Mouse (Mus musculus) yolk sac, embryonic 10.5 days (tissue): ENCODE results near the gene Nek11.

Experiments used
- DNase-seq: peaks from one replicate; pipeline ENCODE4 v3.0.0-alpha.2; 2017; ENCODE audit warnings: low spot score

The Nek11 gene

DNA sequence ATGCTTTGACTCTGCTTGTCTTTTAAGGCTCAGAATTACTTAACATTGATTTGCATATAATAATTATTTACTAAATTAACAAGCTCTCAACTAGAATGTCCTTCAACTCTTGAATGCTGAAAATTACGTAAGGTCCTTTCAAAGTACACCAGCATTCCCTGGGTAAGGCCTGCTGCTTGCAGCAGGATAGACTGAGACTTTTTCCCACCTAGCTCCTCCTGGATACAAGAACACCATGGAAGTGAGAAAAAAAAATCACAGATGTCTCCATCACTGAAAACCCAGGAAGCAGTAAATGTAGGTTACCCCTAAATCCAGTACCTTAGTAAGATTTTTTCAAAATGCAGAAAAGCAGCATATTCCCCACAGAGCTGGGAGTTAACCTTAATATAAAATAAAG lies 82.6 kb downstream of the Nek11 start:
- no peak for DNase-seq

DNA sequence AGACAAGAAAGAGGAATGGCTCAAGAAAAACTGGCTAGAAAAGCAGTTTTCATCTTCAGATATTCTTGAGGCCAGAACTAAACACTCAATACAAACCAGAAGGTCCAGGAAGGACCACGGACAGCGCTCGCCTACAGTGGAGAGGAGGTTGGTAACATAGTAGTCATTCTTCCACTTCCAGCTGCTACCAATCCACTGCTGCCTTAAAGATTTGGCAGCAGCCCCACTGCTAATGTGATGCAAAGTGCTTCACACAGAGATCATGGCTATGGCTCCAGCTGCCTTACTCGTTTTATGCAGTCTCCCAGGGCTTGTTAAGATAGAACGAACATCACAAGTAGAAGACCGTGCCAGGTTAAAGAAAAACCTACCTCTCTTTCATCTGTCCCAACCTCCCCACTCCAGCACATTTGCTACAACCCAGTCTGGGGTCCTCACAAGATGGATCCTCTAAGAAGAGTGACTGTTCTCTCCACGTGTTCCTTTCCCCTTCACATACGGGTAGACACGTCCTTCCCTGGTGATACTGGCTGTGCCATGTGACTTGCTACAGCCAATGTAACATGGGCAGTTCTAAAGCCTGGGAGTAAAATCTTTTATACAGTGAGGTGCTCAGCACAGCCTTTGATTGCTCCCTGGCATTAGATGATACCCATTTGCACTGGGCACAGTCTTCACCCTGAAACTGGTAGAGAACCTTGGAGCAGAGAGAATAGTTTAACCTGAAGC lies 85.6 kb downstream of the Nek11 start:
- peak; percentile 3 for DNase-seq

DNA sequence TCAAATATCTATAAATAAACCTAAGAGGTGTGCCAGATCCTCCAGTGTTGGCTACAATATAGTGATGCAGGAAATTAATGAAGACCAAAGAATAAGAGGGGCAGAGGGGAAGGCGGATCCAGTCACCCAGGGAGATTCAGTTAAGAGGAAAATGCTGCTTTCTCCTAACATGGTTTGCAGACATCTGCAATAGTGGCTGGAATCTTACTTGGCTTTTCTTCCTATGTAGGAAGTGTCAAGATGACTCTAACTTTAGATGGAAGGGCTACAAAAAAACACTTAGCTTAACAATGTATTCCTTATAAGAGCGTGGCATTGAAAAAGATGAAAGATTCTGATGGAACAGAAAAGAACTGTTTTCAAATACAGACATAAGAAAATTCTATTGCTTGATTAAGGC lies 89.3 kb downstream of the Nek11 start:
- DNase-seq: no peak

DNA sequence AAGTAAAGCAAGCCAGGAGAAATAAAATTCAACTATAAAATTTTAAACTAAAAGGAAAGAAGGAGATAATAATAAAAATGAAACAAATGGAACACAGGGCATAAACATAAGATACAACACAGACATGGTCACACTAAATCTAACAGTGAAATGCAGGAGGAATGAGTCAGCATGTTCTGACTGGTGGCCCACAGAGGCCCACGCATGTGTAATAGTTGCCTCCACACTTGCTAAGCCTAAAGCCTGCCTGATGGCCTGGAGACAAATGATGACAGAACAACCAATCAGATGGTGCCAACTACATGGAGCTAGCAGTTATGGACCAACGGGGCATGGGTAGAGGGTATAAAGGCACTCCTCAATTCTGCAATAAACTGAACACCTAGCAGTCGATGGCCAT lies 93.1 kb downstream of the Nek11 start:
- no peak for DNase-seq

DNA sequence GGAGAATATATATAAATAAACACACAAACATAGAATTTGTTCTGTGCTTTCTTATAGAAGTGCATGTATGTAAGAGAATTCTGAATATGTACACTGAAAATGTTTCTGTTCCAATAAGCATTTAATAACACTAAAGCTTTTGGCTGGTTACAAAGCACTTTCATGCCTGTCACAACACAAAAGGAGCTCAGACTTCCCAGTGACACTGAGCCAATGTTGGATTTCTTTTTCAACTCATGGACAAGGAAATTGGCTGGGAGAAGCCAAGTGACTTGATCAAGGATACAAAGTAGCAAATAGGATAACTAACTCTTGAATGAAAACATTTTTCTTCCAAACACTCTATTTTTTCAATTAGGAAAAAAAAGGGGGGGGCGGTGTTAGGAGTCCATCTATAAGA lies 93.9 kb downstream of the Nek11 start:
- DNase-seq: no peak

DNA sequence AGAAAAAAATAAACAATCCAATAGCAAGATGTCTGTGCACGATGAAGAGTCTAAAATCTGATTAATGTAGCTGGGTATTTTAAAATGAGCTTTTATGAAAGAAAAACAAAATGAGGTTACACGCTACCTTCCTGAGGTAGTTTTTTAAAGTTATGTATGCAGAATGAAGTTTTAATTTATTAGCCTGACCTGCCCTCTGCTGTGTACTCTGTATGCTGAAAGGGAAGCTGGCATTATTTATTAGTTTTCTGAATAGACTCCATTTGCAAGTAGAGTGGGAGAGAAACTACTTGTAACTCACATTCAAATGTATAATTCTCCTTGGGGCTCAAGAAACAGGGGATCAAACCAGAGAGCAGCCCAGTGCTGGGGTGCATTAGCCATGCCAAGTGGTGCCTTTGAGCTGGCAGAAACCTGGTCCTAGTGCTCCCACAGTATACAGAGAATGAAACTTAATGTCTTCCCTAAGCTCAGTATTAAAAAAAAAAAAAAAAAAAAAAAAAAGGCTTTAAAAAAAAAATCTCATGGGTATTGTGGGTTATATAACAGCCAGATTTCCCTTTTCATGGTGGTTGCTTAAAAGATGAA lies 94.5 kb downstream of the Nek11 start:
- DNase-seq: no peak

DNA sequence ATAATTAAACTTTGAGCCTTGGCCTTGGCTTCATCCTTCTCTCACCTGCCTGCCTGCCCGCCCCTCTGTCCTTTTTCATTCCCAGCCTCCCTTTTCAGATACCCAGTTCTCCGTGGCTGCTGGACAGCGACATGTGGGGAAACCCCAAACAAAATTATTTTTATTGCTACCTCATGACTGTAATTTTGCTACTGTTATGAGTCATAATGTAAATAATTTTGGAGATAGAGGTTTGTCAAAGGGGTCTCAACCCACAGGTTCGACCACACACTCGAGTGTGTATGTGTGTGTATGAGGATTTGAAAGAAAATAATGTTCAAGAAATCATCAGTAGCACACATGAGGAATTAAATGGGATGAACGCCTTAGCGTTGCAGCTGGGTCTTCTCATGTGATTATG lies 110.7 kb downstream of the Nek11 start:
- DNase-seq: no peak

DNA sequence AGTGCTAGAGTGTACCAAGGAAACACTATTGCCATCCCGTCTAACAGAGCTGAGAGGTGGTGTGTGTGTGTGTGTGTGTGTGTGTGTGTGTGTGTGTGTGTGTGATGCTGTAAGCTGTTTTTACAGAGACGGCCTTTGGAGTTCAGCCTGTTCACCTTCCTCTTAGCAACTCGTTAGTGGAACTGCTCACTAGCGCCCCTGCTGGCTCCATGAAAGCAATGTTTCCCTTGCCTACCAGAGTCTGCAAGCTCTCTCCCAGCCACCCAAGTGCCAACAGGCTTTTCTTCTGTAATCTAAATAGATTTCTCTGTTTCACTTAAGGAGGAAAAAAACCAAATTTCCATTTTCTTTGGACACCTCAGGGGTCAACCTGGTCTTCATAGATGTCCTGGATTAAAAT lies 112.6 kb downstream of the Nek11 start:
- DNase-seq: no peak

DNA sequence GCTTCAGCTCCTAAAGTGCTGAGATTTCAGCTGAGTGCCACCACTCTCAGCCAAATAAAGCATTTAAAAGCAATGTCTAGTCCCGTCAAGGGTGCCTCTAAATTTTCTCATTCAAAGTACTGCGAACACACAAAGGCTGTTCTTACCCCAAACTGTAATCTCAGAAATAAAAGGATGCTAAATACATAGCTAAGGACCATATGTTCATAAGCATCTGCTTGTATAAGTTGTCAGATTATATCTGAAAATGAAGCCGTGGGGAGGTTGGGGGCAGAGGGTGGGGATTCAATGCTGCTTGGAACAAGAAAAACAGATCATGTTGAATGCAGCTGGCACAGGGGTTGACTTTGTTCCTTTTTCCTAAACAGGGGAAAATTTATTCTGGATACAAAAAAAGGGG lies 120.4 kb downstream of the Nek11 start:
- DNase-seq: no peak

DNA sequence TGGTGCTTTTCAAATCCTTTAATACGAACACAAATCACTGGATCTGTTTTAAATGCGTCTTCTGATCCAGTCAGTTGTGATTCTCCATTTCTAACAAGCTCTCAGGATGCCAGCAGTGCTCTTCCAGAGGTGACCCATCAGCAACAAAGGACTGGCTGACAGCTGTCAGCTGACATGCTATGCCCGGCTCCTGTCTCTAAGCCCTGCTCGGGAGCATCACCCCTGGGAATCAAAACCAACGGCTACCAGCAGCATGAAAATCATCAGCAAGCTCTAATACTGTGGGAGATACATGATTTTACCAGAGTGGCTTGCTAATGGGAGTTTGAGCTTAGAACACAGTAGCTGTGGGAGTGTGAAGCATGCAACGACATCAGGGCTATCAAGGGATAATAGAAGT lies 121.0 kb downstream of the Nek11 start:
- DNase-seq: no peak

DNA sequence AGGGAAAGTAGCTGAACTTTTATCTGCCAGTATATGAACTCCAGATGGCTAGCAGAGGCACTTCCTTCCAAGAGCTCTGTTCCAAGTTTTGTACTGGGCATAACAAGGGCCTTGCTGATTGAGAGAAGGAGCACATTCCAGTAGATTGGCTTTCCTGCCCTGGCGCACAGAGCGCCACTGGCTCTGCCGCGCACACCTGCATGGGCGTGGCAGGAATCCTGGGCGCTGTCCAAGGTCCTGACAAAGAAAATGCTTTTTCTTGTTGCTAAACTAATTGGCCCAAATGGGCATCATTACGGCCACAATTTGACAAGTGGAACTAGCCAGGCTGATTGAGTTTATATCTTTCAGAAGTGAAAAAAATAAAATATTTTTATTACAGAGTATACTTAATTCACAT lies 123.1 kb downstream of the Nek11 start:
- peak; percentile 2 for DNase-seq

DNA sequence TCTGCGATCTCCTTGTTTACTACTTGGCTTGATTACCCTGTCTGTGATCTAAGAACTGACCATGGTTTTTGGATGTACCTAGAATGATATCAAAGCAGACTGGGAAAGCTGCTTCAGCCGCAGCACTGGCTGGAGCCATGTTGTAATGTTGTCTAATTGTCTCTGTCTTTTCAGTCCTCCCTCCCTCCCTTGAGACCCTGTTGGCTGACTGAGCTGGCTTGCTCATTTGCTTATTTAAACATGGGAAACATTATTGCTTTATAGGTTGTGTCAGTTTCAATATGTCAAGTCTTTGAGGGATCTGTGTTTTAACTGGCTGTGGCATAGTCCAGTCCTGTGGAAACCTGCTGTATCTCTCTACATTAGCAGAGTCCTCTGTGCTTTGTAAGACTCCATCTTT lies 132.2 kb downstream of the Nek11 start:
- DNase-seq: no peak

DNA sequence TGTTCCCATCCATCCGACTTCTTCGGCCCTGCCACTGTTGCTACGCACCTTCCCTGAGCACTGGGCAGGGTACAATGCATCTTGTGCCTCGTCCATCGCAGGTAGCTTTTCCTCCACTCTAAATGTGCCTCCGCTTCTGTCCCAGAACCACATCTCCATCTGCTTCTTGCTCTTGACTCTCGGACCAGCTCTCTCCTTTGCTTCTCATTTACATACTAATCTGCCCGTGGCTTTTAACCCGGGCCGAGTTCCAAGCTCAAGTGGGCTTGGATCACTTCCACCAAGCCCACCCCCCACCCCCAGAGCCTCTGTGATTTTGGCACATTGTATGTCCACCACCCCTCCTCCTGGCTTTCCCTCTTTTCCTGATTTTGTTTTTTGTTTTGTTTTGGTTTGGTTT lies 137.7 kb downstream of the Nek11 start:
- DNase-seq: no peak

DNA sequence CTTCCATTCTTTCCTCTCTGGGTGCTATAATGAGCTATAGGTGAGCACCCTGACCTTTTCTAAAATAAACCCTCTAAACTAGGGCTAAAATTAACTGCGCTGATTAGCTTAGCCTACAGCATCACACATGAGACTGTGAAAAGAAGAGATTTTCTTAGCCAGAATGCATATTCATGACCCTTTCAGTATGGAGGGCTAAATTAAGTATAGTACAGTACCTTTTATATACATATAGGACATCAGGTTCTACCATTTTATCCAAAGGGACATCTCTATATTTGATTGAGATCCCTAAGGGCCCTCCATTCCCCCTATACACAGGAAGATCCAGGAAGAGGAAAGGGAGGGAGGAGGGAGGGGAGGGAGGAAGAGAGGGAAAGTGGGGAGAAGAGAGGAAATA lies 141.2 kb downstream of the Nek11 start:
- DNase-seq: no peak

DNA sequence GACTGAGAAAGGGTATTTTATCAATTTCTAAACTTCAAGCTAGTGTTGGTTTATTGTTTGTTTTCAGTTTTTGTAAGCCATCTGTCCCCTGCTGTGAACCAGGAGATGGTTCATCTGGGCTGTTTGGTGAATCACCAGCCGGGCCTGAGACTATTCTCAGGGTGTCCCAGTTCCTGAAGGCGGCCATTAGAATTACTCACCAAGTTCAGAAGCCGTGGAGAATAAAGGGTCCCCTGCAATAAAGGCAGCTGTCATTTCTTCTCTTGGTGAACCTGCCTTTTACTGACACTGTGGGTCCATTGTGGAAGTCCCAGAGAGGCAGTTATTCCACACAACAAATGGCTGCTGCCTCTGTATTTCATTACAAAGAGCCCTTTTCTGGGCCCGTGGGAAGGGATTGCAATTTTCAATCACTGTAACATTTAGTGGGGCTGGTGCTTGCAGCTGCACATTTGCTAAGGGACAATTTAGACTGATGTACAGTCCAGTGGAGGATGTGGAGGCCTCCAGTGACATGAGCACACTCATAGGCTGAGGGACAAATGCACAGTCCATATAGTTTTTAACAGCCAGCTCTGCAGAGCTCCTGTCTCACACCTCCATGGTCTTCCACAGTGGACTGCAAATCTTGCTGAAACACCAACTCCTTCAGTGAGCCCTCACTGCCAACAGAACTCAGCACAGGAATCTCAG lies 142.8 kb downstream of the Nek11 start:
- DNase-seq: no peak

DNA sequence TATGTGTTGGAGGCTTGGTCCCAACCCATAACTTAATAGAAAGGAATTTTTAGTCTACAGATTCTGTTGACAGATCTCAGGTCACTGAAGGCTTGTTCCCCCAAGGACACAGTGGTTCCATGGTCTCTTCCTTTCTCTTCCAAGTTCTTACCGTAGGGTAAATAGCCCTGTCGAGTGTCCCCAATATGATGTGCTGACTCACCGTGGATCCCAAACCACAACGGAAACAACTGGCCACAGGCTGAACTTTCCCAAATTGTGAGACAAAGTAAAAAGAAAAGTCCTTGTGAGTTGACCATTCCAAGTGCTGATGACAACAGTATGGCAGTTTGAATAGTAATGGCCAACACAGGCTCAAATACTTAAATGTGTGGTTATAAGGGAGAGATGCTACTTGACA lies 144.1 kb downstream of the Nek11 start:
- no peak for DNase-seq

DNA sequence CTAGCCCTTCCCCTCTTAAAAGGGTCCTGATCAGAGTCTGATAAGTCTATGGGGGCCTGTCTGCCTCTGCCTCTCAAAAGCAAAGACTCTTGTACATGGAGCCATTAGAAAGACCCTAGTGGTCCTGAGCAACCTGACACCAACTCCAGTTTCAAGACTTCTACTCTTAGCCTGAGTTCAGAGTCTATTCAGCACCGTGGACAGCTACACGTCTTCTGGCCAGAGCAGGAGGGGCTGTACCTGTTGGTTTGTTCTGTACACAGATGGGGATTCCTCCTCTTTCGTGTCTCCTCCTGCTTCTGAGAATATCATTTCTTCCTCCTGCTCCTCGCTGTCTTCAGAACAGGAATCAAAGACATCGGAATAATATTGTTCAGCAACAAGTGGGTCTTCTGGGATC lies 151.3 kb downstream of the Nek11 start:
- peak; percentile 20 for DNase-seq

DNA sequence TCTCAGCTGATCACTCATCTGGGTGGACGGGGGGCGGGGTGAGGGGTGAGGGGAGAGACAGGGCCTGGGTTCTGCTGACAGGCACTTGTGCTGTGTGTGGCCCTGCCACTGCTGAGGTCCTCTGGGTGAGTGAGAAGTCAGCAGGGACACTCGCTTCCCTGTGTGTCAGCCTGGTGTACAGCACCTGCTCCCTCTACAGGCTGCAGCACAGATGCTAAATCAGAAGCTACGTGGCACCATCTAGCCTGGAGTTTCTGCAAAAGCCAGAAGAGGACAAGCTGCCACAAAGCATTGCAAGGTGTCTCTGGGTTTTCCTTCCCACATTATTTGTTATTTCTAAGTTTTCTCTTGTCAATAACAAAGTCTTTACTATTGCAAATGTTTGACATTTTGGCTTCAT lies 180.9 kb downstream of the Nek11 start:
- DNase-seq: no peak

DNA sequence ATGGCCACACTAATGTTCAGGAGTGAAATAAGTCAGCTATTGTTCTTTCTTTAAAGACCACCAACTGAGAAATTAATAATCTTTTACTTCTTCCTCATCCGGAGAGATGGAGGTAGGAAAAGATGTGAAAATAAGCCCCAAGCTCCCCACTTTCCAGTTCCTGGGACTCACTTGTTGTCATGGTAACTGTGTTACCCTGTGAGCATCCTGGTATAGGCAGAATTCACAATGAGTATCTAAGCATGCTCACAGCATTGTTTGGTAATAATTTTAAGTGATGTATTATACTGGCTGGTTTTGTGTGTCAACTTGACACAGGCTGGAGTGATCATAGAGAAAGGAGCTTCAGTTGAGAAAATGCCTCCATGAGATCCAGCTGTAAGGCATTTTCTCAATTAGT lies 195.0 kb downstream of the Nek11 start:
- no peak for DNase-seq

DNA sequence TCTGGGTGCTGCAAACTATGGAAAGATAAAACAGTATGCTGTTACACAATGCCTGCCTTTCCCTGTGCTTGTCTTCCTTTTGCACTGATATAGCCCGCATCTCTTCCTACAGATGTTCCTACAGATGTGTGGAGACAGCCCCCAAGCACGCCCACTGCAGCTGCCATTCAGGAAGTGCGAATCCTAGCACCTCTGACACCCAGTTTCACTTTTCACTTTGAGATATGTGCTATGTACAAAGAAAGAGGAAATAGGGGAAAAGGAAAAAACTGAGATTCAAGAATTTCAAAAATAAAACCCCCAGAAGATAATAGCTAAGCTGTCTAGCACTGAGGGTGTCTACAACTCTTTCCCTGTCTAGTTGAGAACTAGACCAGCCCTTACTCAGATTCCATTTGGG lies 208.6 kb downstream of the Nek11 start:
- DNase-seq: no peak

DNA sequence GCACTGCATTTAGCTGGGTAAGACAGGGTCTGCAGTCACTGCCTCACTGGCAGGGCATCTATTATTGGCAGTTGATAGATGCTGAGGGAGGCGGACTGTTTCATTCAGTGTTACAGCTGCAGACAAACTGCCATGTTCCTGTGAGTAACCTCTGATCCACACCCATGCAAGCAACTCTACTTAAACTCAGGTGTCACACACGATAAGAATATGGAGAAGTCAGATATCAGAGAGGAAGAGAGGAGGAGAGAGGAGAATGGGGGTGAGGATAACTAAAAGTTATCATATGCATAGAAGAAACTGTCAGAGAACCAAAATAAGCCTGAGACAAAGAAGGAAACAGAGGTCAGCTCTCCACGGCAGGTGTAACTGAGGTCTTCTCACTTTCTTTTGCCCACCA lies 212.9 kb downstream of the Nek11 start:
- DNase-seq: no peak

DNA sequence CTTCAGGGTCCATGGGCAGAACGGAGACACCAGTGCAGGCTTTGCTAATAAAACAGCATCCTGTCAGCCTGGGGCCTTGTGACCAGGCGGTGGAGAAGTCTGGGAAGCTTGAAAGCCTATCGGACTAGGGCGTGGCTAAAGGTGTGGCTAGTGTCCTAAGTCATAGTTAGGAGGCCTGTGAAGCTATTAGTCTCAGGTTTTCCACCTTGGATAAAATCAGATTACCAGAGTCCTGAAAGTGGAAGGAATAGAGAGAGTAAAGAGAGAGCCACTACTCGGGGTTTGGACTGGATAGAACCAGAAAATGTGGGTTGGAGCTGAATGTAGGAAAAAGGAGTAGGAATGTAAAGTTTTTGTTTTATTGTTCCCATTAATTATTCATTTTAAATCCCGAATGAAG lies 250.3 kb downstream of the Nek11 start, which contains the start of gene 1700080E11Rik:
TSS of gene 1700080E11Rik (minus strand) at position 101 of the 400 bp plus-strand sequence.
- no peak for DNase-seq

DNA sequence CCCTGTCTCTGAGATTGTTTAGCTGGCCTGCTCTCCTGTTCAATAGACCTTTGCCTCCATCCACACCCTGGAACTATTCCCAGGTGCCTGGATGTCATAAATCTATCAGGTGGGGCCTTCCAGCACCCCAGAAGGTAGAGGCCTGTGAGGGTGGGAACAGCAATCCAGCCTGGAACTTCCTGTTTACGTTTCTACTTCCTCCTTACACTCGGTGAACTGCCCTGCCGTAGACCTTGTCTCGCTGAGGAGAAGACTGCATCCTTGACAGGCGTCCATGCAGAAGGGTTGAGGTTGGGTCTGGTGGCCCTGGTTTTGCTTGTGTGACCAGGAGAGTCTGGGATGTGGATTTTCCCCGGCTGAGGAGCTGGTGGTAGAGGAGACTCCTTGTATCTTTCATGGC lies 256.1 kb downstream of the Nek11 start:
- no peak for DNase-seq

DNA sequence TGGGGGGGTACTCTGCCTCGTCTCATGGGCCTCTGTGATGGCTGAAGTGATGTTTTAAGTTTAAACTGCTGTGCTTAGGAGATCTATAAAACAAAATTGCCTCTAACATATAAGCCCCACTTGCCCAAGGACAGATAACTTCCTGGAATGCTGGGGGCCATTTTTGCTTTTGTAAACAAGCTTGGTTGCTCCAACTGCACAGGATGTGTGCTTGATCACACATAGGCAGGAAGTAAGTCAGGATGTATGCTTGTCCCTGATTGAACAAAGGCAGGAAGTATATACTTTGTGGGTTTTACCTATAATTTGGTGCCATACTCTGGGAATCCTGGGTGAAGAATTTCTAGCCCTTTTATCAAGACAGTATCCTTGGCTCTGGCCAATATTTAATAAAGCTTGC lies 258.9 kb downstream of the Nek11 start:
- DNase-seq: no peak
